Mouse (Mus musculus) kidney, embryonic 15.5 days (tissue): ENCODE results near the gene Cela1. TPM values are rescaled to one million over a fixed set of nuclear protein-coding genes. Genes with fewer than 3 reads are reported as not detected.

Source experiments
- ATAC-seq: fragments of 200-750 bp; cut with Nextera tagmentation; replicated peaks from 2 replicates; pipeline ENCODE4 v1.8.0; 2017; ENCODE audit warnings: moderate TSS enrichment; ENCODE audit not compliant: low FRiP score
- H3K27ac ChIP-seq: fragments of 300-500 bp; sonication (generic); 2 replicates; pipeline ENCODE4 v1.5.1; 2015; ENCODE audit warnings: mild to moderate bottlenecking, inconsistent platforms
- H3K27me3 ChIP-seq: fragments of 300-500 bp; sonication (generic); 2 replicates; pipeline ENCODE4 v1.6.1; 2015; ENCODE audit warnings: inconsistent platforms
- H3K36me3 ChIP-seq: fragments of 300-500 bp; sonication (generic); 2 replicates; pipeline ENCODE4 v1.6.1; 2015; ENCODE audit warnings: inconsistent platforms
- H3K4me1 ChIP-seq: fragments of 300-500 bp; sonication (generic); 2 replicates; pipeline ENCODE4 v1.6.1; 2015; ENCODE audit warnings: inconsistent platforms
- H3K4me2 ChIP-seq: fragments of 300-500 bp; sonication (generic); 2 replicates; pipeline ENCODE4 v1.6.1; 2015; ENCODE audit warnings: moderate library complexity, mild to moderate bottlenecking, inconsistent platforms
- H3K4me3 ChIP-seq: fragments of 300-500 bp; sonication (generic); replicated peaks from 2 replicates; pipeline ENCODE4 v1.5.1; 2015; ENCODE audit warnings: mild to moderate bottlenecking, inconsistent platforms
- H3K9ac ChIP-seq: fragments of 300-500 bp; sonication (generic); 2 replicates; pipeline ENCODE4 v1.6.1; 2015; ENCODE audit warnings: mild to moderate bottlenecking, inconsistent platforms
- H3K9me3 ChIP-seq: fragments of 300-500 bp; sonication (generic); replicated peaks from 2 replicates; pipeline ENCODE4 v1.6.1; 2016; ENCODE audit warnings: inconsistent platforms
- whole genome bisulfite sequencing: fragments of 180-500 bp; shearing (Covaris S2); methylation state at CpG from one replicate; pipeline ENCODE4 v1.1.7; 2015; ENCODE audit warnings: mixed read lengths; 5-methylcytosine and 5-hydroxymethylcytosine counted together
- microRNA-seq: library from miRNA; unstranded; fragments of <30 nt; microRNA quantifications from one replicate; pipeline ENCODE4, GENCODE M21; 2016
- polyA plus RNA-seq: library from polyadenylated mRNA; unstranded; fragments of >200 nt; fragmentation: Nextera tagmentation; extraction: Ambion mirVana; gene quantifications from 2 replicates; pipeline ENCODE4 v1.2.1, GENCODE M21; 2015

The Cela1 gene
- polyA plus RNA-seq, 1 experiment from 2014 or later: 18.3 TPM

DNA sequence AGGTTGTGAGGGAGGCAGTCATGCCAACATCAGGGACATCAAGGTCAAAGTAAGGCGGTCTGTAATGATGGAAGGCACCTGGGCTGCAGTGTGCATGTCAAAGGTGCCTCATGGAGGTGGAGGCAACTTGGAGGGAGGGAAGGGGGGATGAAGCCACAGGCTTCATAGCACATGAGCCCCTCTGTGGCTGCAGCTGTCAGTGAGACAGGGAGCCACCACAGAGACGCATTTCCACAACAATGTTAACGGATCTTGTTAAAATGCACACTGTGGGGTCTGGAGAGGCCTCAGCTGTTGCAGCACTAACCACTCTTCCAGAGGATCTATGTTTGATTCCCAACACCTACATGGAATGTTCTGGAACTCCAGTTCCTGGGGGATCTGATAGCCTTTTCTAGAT is 57.6 kb downstream of the Cela1 start:
- no peak for ATAC-seq
- H3K9ac ChIP-seq: no peak overlapping the region
- no peak overlapping the region for H3K4me3 ChIP-seq
- 75% methylated on average over 3 of the region's 3 CpGs for WGBS
- no peak overlapping the region for H3K27ac ChIP-seq
- H3K4me1 ChIP-seq: peaks cover 49% of the 10 kb centered on the region
- H3K9me3 ChIP-seq: no peaks in the 10 kb centered on the region
- peaks cover 13% of the 10 kb centered on the region for H3K27me3 ChIP-seq
- H3K4me2 ChIP-seq: no peak overlapping the region
- H3K36me3 ChIP-seq: no peaks in the 10 kb centered on the region

GRCm38 (mm10) chr15:100628797-100629196 is 58.9 kb downstream of the Cela1 start:
- Histone ChIP-seq H3K9ac (no peak overlapping the region), H3K4me2 (no peak overlapping the region), H3K27me3 (peaks cover 3% of the 10 kb centered on the region; the same call in 1 of the 2 replicates), H3K4me3 (no peak overlapping the region), H3K4me1 (peaks cover 48% of the 10 kb centered on the region), H3K9me3 (no peaks in the 10 kb centered on the region), H3K27ac (peak overlapping the region; percentile 18; the same call in 1 of the 2 replicates), H3K36me3 (no peaks in the 10 kb centered on the region)
- no peak for ATAC-seq
- WGBS: 54% methylated on average over 7 of the region's 7 CpGs

- no peaks in the 10 kb centered on the region for H3K9me3 ChIP-seq
- H3K9ac ChIP-seq: no peak overlapping the region
- no peaks in the 10 kb centered on the region; the same call in 1 of the 2 replicates for H3K27me3 ChIP-seq
- no peak for ATAC-seq
- peak overlapping the region; percentile 24; the same call in 1 of the 2 replicates for H3K27ac ChIP-seq
- WGBS: 10% methylated on average over 11 of the region's 11 CpGs
- no peaks in the 10 kb centered on the region for H3K36me3 ChIP-seq
- H3K4me2 ChIP-seq: no peak overlapping the region
- H3K4me3 ChIP-seq: no peak overlapping the region
- H3K4me1 ChIP-seq: peaks cover 40% of the 10 kb centered on the region
These were observed 59.8 kb downstream of the Cela1 start for GRCm38 (mm10) chr15:100627774-100628370.

- H3K27ac ChIP-seq: peak overlapping the region; percentile 24; the same call in 1 of the 2 replicates
- H3K9me3 ChIP-seq: no peaks in the 10 kb centered on the region
These were observed 60.4 kb downstream of the Cela1 start for GRCm38 (mm10) chr15:100627287-100627686.

GRCm38 (mm10) chr15:100624435-100624834 is 63.3 kb downstream of the Cela1 start:
- H3K9me3 ChIP-seq: no peaks in the 10 kb centered on the region
- WGBS: 91% methylated on average over 3 of the region's 3 CpGs
- peaks cover 28% of the 10 kb centered on the region for H3K4me1 ChIP-seq
- H3K4me3 ChIP-seq: no peak overlapping the region
- ATAC-seq: no peak
- H3K27me3 ChIP-seq: no peaks in the 10 kb centered on the region
- H3K27ac ChIP-seq: no peak overlapping the region
- H3K4me2 ChIP-seq: no peak overlapping the region
- H3K36me3 ChIP-seq: peaks cover 19% of the 10 kb centered on the region
- no peak overlapping the region for H3K9ac ChIP-seq

More at GRCm38 (mm10) chr15:100627287-100627686, 60.4 kb downstream of the Cela1 start:
- peaks cover 34% of the 10 kb centered on the region for H3K4me1 ChIP-seq
- ATAC-seq: no peak
- no peak overlapping the region for H3K4me3 ChIP-seq
- no peaks in the 10 kb centered on the region; the same call in 1 of the 2 replicates for H3K27me3 ChIP-seq
- no peak overlapping the region for H3K9ac ChIP-seq
- H3K36me3 ChIP-seq: peaks cover 1% of the 10 kb centered on the region; the same call in 1 of the 2 replicates
- H3K4me2 ChIP-seq: no peak overlapping the region
- WGBS: 23% methylated on average over 10 of the region's 10 CpGs

Small RNAs within 50 kb of the gene (microRNA-seq; reads per million reads assigned to microRNA genes)
- not detected for gene Mir6961

Other genes with a start within 250 kb of the Cela1 start
- 27.5 and 27.8 TPM in 2 replicates for gene Letmd1, start 218.9 kb downstream of the Cela1 start, polyA plus RNA-seq
- gene Csrnp2, start 192.4 kb downstream of the Cela1 start, polyA plus RNA-seq: 16.0 and 16.9 TPM in 2 replicates
- 38.1 and 38.2 TPM in 2 replicates for gene Tfcp2, start 135.9 kb downstream of the Cela1 start, polyA plus RNA-seq
- gene Pou6f1, start 87.9 kb downstream of the Cela1 start, polyA plus RNA-seq: 8.4 and 9.1 TPM in 2 replicates
- gene Dazap2, start 72.6 kb downstream of the Cela1 start, polyA plus RNA-seq: 237 and 241 TPM in 2 replicates
- gene Smagp, start 51.0 kb downstream of the Cela1 start, polyA plus RNA-seq: 30.0 and 33.1 TPM in 2 replicates
- gene Bin2, start 18.4 kb downstream of the Cela1 start, polyA plus RNA-seq: 2.6 and 3.2 TPM in 2 replicates
- 1.0 and 2.4 TPM in 2 replicates for gene Galnt6, start 41.5 kb upstream of the Cela1 start, polyA plus RNA-seq
- gene Slc4a8, start 73.8 kb upstream of the Cela1 start, polyA plus RNA-seq: 9.6 and 9.9 TPM in 2 replicates
- 11.9 and 13.3 TPM in 2 replicates for gene Scn8a, start 181.9 kb upstream of the Cela1 start, polyA plus RNA-seq